Mouse (Mus musculus) liver, embryonic 11.5 days (tissue): ENCODE results near the gene Pyy. TPM values are rescaled to one million over a fixed set of nuclear protein-coding genes. Genes with fewer than 3 reads are reported as not detected.
A peak's percentile ranks its signal among the peaks of the same experiment; 100 is the strongest.

Experiments
- ATAC-seq: fragments of 200-750 bp; cut with Nextera tagmentation; replicated peaks from 2 replicates; pipeline ENCODE4 v1.8.0; 2017; ENCODE audit warnings: moderate number of reproducible peaks, mild to moderate bottlenecking, moderate TSS enrichment, moderate library complexity; ENCODE audit not compliant: low FRiP score
- DNase-seq: peaks from one replicate; pipeline ENCODE4 v3.0.0-alpha.2; 2017; ENCODE audit warnings: low spot score
- H3K27ac ChIP-seq: fragments of 300-500 bp; sonication (generic); 2 replicates; pipeline ENCODE4 v1.5.1; 2014; ENCODE audit warnings: mild to moderate bottlenecking, low read depth, low read length, control low read depth
- H3K27me3 ChIP-seq: fragments of 300-500 bp; sonication (generic); replicated peaks from 2 replicates; pipeline ENCODE4 v1.6.1; 2014; ENCODE audit warnings: low read length, mixed read lengths; ENCODE audit not compliant: control insufficient read depth, insufficient read depth
- H3K36me3 ChIP-seq: fragments of 300-500 bp; sonication (generic); 2 replicates; pipeline ENCODE4 v1.6.1; 2014; ENCODE audit warnings: mild to moderate bottlenecking, low read length, moderate library complexity, mixed read lengths; ENCODE audit not compliant: control insufficient read depth, insufficient read depth
- H3K4me1 ChIP-seq: fragments of 300-500 bp; sonication (generic); replicated peaks from 2 replicates; pipeline ENCODE4 v1.6.1; 2014; ENCODE audit warnings: low read length, mixed read lengths; ENCODE audit not compliant: control insufficient read depth, insufficient read depth
- H3K4me2 ChIP-seq: fragments of 300-500 bp; sonication (generic); 2 replicates; pipeline ENCODE4 v1.6.1; 2014; ENCODE audit warnings: mild to moderate bottlenecking, control low read depth, moderate library complexity
- H3K4me3 ChIP-seq: fragments of 300-500 bp; sonication (generic); 2 replicates; pipeline ENCODE4 v1.5.1; 2014; ENCODE audit warnings: low read depth, low read length, control low read depth
- H3K9ac ChIP-seq: fragments of 300-500 bp; sonication (generic); 2 replicates; pipeline ENCODE4 v1.6.1; 2014; ENCODE audit warnings: low read depth, low read length, control low read depth
- H3K9me3 ChIP-seq: fragments of 300-500 bp; sonication (generic); 2 replicates; pipeline ENCODE4 v1.6.1; 2016; ENCODE audit warnings: low read length, inconsistent platforms, mixed read lengths; ENCODE audit not compliant: control insufficient read depth
- WGBS: fragments of 180-500 bp; shearing (Covaris S2); extraction: QIAGEN DNeasy Blood & Tissue Kit; methylation state at CpG from one replicate; pipeline ENCODE4 v1.1.7; 2014; 5-methylcytosine and 5-hydroxymethylcytosine counted together
- polyA plus RNA-seq: library from polyadenylated mRNA; unstranded; fragments of >200 nt; fragmentation: Nextera tagmentation; extraction: Ambion mirVana; gene quantifications from 2 replicates; pipeline ENCODE4 v1.2.1, GENCODE M21; 2014

Pyy gene
- polyA plus RNA-seq, result 1.0 and 2.4 TPM in 2 replicates

DNA sequence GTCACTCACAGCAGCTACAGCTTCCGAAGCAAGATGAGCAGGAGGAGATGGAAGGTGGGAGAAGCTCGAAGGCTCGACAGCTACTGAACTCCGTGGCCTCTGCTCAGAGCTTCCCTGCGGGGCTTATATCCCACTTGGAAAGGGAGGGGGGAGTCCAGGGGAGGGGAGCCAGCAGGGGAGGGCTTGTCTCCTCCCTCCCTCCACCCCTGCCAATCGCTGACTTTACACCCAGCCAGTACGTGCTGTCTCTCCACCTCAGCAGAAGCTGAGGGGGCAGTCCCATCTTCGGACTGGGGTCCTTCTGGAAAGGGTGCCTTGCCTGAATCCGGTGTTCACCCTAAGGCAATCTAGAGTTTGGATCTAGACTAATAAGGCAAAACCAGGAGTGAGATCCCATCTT is at the start of gene Pyy:
TSS of gene Pyy (minus strand) at position 101 of the 400 bp plus-strand sequence.
- Histone ChIP-seq H3K4me3 (no peak within 1 kb of the TSS), H3K4me2 (peak within 1 kb of the TSS; percentile 17; the same call in 1 of the 2 replicates), H3K27me3 (peaks cover 72% of the 10 kb centered on the region), H3K36me3 (no peaks in the 10 kb centered on the region), H3K27ac (no peak within 1 kb of the TSS), H3K4me1 (peaks cover 7% of the 10 kb centered on the region; the same call in 1 of the 2 replicates), H3K9me3 (no peaks in the 10 kb centered on the region), H3K9ac (no peak within 1 kb of the TSS)
- no peak for ATAC-seq
- DNase-seq, result no peak
- WGBS, result 18% methylated on average over 9 of the region's 9 CpGs

DNA sequence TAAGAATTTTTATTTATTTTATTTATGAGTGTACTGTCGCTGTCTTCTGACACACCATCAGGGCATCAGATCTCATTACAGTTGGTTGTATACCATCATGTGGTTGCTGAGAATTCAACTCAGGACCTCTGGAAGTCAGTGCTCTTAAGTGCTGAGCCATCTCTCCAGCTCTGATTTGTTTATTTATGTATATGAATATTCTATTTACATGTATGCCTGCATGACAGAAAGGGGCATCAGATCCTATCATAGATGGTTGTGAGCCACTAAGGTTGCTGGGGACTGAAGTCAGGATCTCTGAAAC is 49.1 kb upstream of the Pyy start:
- Histone ChIP-seq H3K9ac (0 out of 2 replicates have a peak overlapping the region, but pooled peaks have one; percentile 4), H3K27me3 (no peaks in the 10 kb centered on the region), H3K4me2 (peak overlapping the region; percentile 95), H3K27ac (no peak overlapping the region), H3K4me3 (peak overlapping the region; percentile 93), H3K4me1 (peaks cover 3% of the 10 kb centered on the region), H3K9me3 (no peaks in the 10 kb centered on the region), H3K36me3 (peaks cover 7% of the 10 kb centered on the region)
- DNase-seq (no peak), ATAC-seq (no peak)
- 7% methylated on average over 1 of the region's 1 CpGs for WGBS

DNA sequence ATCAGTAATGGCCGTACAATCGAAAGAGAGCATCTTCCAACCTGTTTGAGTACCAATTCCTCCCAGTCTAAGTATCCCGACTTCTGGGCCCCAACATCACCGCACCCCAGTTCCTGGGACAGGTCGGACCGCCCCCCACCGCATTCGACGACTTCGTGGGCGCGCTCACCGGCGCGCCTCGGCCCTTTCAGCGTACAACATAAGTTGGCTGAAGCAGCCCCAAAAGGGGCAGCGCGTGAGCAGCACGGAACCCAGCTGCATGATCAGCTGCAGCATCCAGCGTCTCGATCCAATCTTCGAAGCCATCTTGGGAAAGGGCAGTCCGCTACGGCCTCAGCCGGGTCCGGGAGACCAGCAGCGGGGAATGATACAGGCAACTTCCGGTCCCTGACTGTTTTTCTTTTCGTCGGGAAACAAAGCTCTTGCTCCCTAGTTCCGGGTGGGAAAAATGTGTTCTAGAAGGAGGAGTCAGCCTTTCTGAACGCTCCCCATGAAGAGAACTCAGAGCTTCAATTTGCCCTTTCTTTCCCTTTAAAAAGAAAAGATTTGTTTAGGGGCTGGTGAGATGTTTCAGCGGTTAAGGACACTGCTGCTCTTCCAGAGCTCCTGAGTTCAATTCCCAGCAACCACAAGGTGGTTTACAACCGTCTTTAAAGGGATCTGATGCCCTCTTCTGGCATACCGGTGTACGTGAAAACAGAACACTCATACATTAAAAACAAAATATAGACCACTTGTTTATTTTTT is 48.6 kb upstream of the Pyy start, which contains the start of gene Tmem101:
TSS of gene Tmem101 (minus strand) at position 366 of the 747 bp plus-strand sequence.
- Histone ChIP-seq H3K4me1 (peaks cover 3% of the 10 kb centered on the region), H3K36me3 (peaks cover 5% of the 10 kb centered on the region), H3K27me3 (no peaks in the 10 kb centered on the region), H3K4me2 (peak within 1 kb of the TSS; percentile 95), H3K9ac (peak within 1 kb of the TSS; percentile 83), H3K27ac (peak within 1 kb of the TSS; percentile 66), H3K4me3 (peak within 1 kb of the TSS; percentile 93), H3K9me3 (no peaks in the 10 kb centered on the region)
- WGBS, result under 1% methylated on average over 37 of the region's 37 CpGs
- peak; percentile 82 for DNase-seq
- peak; percentile 83 for ATAC-seq

DNA sequence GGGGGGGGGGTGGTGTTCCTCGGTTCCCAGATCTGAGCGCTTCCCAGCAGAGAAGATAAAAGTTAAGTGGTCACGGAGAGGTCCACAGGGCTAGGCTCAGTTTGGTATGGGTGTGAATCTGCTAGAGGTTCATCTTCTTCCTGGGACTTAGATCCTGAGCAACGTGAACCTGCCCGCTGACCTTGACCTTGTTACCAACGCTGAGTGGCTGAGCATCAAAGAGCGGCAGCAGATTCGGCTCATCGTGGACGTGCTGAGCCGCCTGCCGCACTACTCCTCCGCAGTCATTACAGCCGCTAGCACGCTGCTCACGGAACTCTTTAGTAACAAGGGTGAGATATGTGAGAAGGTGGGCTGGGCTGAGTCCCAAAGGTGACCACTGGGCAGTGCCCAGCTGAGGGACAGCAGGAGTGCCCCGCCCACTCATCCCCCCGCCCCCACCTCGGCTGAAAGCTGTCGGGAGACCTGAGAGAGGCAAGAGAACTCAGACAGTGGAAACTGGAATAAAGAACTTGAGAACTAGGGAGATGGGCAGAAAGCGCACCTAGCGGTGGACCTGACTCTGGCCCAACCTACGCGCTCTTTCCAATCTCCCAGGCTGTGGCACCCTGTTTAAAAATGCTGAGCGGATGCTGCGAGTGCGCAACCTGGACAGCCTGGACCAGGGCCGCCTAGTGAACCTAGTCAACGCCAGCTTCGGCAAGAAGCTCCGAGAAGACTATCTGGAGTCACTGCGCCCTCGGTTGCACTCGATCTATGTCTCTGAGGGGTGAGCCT is 39.8 kb upstream of the Pyy start:
- H3K4me1 ChIP-seq, result peaks cover 17% of the 10 kb centered on the region
- no peak overlapping the region for H3K9ac ChIP-seq
- no peaks in the 10 kb centered on the region; the same call in 1 of the 2 replicates for H3K36me3 ChIP-seq
- peak overlapping the region; percentile 80 for H3K4me2 ChIP-seq
- H3K27me3 ChIP-seq, result peaks cover 60% of the 10 kb centered on the region
- no peak overlapping the region for H3K27ac ChIP-seq
- no peak for ATAC-seq
- no peaks in the 10 kb centered on the region for H3K9me3 ChIP-seq
- 13% methylated on average over 34 of the region's 34 CpGs for WGBS
- DNase-seq, result no peak
- H3K4me3 ChIP-seq, result peak overlapping the region; percentile 55

DNA sequence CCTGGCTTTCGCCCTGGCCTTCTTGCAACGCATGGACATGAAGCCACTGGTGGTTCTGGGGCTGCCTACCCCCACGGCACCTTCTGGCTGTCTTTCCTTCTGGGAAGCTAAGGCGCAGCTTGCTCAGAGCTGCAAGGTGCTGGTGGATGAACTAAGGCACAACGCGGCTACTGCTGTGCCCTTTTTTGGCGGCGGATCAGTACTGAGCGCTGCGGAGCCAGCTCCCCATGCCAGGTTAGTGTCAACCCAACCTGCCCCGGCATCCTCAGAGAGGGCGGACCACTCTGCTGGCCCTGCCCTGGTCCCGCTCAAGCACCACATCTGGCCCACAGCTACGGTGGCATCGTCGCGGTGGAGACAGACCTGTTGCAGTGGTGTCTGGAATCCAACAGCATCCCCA is 38.9 kb upstream of the Pyy start:
- H3K4me1 ChIP-seq, result peaks cover 17% of the 10 kb centered on the region
- peak overlapping the region; percentile 80 for H3K4me2 ChIP-seq
- no peak for DNase-seq
- 0 out of 2 replicates have a peak, but pooled peaks have one; percentile 3 for ATAC-seq
- H3K36me3 ChIP-seq, result no peaks in the 10 kb centered on the region
- peak overlapping the region; percentile 55 for H3K4me3 ChIP-seq
- WGBS, result 12% methylated on average over 17 of the region's 17 CpGs
- no peaks in the 10 kb centered on the region for H3K9me3 ChIP-seq
- peak overlapping the region; percentile 27 for H3K9ac ChIP-seq
- H3K27me3 ChIP-seq, result peaks cover 62% of the 10 kb centered on the region
- no peak overlapping the region for H3K27ac ChIP-seq

DNA sequence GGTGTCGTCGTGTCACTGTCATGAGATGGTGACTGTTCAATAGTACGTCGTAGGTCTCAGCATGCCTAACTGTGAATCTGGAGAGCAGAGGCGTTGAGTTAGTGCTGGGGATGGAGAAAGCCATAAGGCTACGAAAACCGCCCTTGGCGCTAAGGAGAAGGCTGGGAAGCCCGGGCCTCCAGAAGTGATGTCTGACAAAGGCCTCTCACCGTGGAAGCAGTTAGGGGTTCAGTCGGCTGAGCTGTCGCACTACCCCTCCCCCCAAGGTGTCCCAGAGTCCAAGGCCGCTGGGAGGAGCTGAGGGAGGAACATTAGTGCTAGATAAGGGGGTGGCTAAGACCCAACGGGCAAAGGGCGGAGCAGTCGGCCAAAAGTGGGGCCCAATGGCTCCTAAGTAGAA is 38.4 kb upstream of the Pyy start:
- Histone ChIP-seq H3K27ac (peak overlapping the region; percentile 53; the same call in 1 of the 2 replicates), H3K9ac (peak overlapping the region; percentile 27), H3K27me3 (peaks cover 62% of the 10 kb centered on the region), H3K36me3 (no peaks in the 10 kb centered on the region), H3K4me2 (peak overlapping the region; percentile 80), H3K4me1 (peaks cover 17% of the 10 kb centered on the region), H3K4me3 (peak overlapping the region; percentile 55), H3K9me3 (no peaks in the 10 kb centered on the region)
- DNase-seq, result peak; percentile 65
- peak; percentile 54 for ATAC-seq
- 4% methylated on average over 16 of the region's 16 CpGs for WGBS

DNA sequence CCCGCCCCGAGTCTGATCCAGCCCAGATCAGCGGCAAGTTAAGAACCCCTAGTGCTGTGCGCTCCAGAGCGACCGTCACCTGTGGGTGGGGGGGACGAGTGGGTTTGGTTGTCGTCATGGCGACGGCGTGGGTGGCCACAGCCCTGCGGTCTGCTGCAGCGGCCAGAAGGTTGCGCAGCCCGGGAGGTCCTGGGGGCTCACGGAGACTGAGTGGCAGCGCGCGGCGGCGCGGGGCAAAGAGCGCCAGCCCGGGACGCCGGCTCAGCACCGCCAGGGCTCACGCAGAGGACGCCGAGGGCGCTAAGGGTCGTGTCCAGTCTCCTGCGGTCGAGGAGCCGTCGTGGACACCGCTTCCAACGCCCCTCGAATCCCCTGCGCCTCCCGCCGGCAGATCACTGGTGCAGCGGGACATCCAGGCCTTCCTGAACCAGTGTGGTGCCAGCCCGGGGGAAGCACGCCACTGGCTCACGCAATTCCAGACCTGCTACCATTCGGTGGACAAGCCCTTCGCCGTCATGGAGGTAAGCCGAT is 37.9 kb upstream of the Pyy start, which contains the start of gene Nags:
TSS of gene Nags (plus strand) at position 43 of the 531 bp plus-strand sequence.
- H3K27me3 ChIP-seq, result peaks cover 62% of the 10 kb centered on the region

DNA sequence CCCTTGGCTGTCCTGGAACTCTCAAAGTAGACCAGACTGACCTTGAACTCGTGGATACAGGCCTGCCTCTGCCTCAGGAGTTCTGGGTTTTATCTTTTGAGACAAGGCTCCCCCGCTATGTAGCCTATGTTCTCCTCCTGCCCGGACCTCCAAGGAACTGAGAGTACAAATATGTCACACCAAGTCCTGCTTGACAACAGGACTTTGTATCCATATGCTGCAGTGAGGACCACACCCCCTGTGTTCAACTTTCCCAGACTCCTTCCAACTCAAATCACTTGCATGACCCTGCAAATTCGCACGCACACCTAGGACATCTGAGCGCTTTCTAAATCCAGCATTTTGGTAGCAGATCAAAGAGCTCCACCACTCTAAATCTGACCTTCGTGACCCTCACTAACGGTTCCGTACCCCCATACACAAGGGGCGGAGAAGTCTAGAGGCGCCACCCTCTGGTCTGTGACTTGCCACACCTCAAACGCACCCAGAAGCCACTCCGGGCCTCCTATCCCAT is 37.4 kb upstream of the Pyy start:
- no peak overlapping the region for H3K27ac ChIP-seq
- ATAC-seq (no peak), DNase-seq (no peak)
- H3K27me3 ChIP-seq, result peaks cover 62% of the 10 kb centered on the region
- peak overlapping the region; percentile 80 for H3K4me2 ChIP-seq
- peak overlapping the region; percentile 27; the same call in 1 of the 2 replicates for H3K9ac ChIP-seq
- H3K4me1 ChIP-seq, result peaks cover 17% of the 10 kb centered on the region
- no peaks in the 10 kb centered on the region for H3K9me3 ChIP-seq
- WGBS, result 24% methylated on average over 13 of the region's 13 CpGs
- peak overlapping the region; percentile 55 for H3K4me3 ChIP-seq
- H3K36me3 ChIP-seq, result no peaks in the 10 kb centered on the region

More for the DNA sequence above, 37.9 kb upstream of the Pyy start, which contains the start of gene Nags:
- Histone ChIP-seq H3K9me3 (no peaks in the 10 kb centered on the region), H3K4me2 (peak within 1 kb of the TSS; percentile 80), H3K4me3 (peak within 1 kb of the TSS; percentile 55), H3K9ac (peak within 1 kb of the TSS; percentile 27), H3K4me1 (peaks cover 17% of the 10 kb centered on the region), H3K36me3 (no peaks in the 10 kb centered on the region), H3K27ac (peak within 1 kb of the TSS; percentile 53; the same call in 1 of the 2 replicates)
- 3% methylated on average over 50 of the region's 50 CpGs for WGBS
- DNase-seq (peak; percentile 64), ATAC-seq (peak; percentile 62; the same call in 1 of the 2 replicates)
